Mouse (Mus musculus): ENCODE data around the gene Ubr4. TPM values are rescaled to one million over a fixed set of nuclear protein-coding genes. Genes with fewer than 3 reads are reported as not detected.

Ubr4 gene
- total and polyA plus RNA-seq, 2 experiments from 2014 or later = 65.4 to 180 TPM

- WGBS = 0% methylated on average over 7 of the region's 7 CpGs
- DNase-seq (ENCODE audit: low spot score) (peak; percentile 4), ATAC-seq (0 out of 2 replicates have a peak, but pooled peaks have one; percentile 8)
These were observed 423 bp downstream of the Ubr4 start for GRCm38 (mm10) chr4:139352832-139353231.

GRCm38 (mm10) chr4:139357211-139357610 is 4.8 kb downstream of the Ubr4 start:
- Histone ChIP-seq H3K36me3 (ENCODE audit: insufficient read depth, low read length) (peaks cover 48% of the 10 kb centered on the region), H3K9ac (replicated peaks; ENCODE audit: low read length) (no peak overlapping the region), H3K9me3 (ENCODE audit: low read length) (no peaks in the 10 kb centered on the region), H3K27ac (no peak overlapping the region), H3K4me2 (ENCODE audit: low read depth, low read length) (no peak overlapping the region), H3K27me3 (ENCODE audit: insufficient read depth, low read length) (no peaks in the 10 kb centered on the region), H3K4me1 (ENCODE audit: insufficient read depth, low read length) (0 out of 2 replicates have a peak, but pooled peaks cover 3% of the 10 kb centered on the region), H3K4me3 (ENCODE audit: low read length) (no peak overlapping the region)
- DNase-seq (ENCODE audit: low spot score) (no peak), ATAC-seq (no peak)
- WGBS = 92% methylated on average over 3 of the region's 3 CpGs
- TF ChIP-seq CTCF (IDR thresholded peaks at IDR 0.05; ENCODE audit: low read depth) = 0 out of 2 replicates have a peak, but pooled peaks have one; percentile 0

More at GRCm38 (mm10) chr4:139352832-139353231, 423 bp downstream of the Ubr4 start:
- Histone ChIP-seq H3K4me1 (ENCODE audit: insufficient read depth, low read length) (peaks cover 15% of the 10 kb centered on the region), H3K9ac (replicated peaks; ENCODE audit: low read length) (peak overlapping the region; percentile 92), H3K36me3 (ENCODE audit: insufficient read depth, low read length) (peaks cover 30% of the 10 kb centered on the region), H3K27me3 (ENCODE audit: insufficient read depth, low read length) (no peaks in the 10 kb centered on the region), H3K4me2 (ENCODE audit: low read depth, low read length) (peak overlapping the region; percentile 74), H3K9me3 (ENCODE audit: low read length) (no peaks in the 10 kb centered on the region), H3K27ac (peak overlapping the region; percentile 97), H3K4me3 (ENCODE audit: low read length) (peak overlapping the region; percentile 78)
- TF ChIP-seq CTCF (IDR thresholded peaks at IDR 0.05; ENCODE audit: low read depth) = no peak

GRCm38 (mm10) chr4:139360761-139361548 is 8.5 kb downstream of the Ubr4 start:
- WGBS = 95% methylated on average over 11 of the region's 11 CpGs
- Histone ChIP-seq H3K27ac (no peak overlapping the region), H3K4me2 (ENCODE audit: low read depth, low read length) (no peak overlapping the region), H3K4me1 (ENCODE audit: insufficient read depth, low read length) (no peaks in the 10 kb centered on the region), H3K9me3 (ENCODE audit: low read length) (no peaks in the 10 kb centered on the region), H3K27me3 (ENCODE audit: insufficient read depth, low read length) (no peaks in the 10 kb centered on the region), H3K4me3 (ENCODE audit: low read length) (no peak overlapping the region), H3K36me3 (ENCODE audit: insufficient read depth, low read length) (peaks cover 83% of the 10 kb centered on the region), H3K9ac (replicated peaks; ENCODE audit: low read length) (no peak overlapping the region)
- ATAC-seq = no peak
- no peak for DNase-seq (ENCODE audit: low spot score)
- no peak for TF ChIP-seq CTCF (IDR thresholded peaks at IDR 0.05; ENCODE audit: low read depth)

- peaks cover 93% of the 10 kb centered on the region for H3K36me3 ChIP-seq (ENCODE audit: insufficient read depth, low read length)
- no peak overlapping the region for H3K4me3 ChIP-seq (ENCODE audit: low read length)
- no peak overlapping the region for H3K4me2 ChIP-seq (ENCODE audit: low read depth, low read length)
- no peaks in the 10 kb centered on the region for H3K9me3 ChIP-seq (ENCODE audit: low read length)
- H3K27me3 ChIP-seq (ENCODE audit: insufficient read depth, low read length) = no peaks in the 10 kb centered on the region
- no peak for DNase-seq (ENCODE audit: low spot score)
- no peak overlapping the region for H3K9ac ChIP-seq (replicated peaks; ENCODE audit: low read length)
- 99% methylated on average over 3 of the region's 3 CpGs for WGBS
- no peaks in the 10 kb centered on the region for H3K4me1 ChIP-seq (ENCODE audit: insufficient read depth, low read length)
- no peak for TF ChIP-seq CTCF (IDR thresholded peaks at IDR 0.05; ENCODE audit: low read depth)
- ATAC-seq = no peak
- H3K27ac ChIP-seq = no peak overlapping the region
These were observed 14.9 kb downstream of the Ubr4 start for GRCm38 (mm10) chr4:139367336-139367735.

GRCm38 (mm10) chr4:139368038-139368437 is 15.6 kb downstream of the Ubr4 start:
- 97% methylated on average over 5 of the region's 5 CpGs for WGBS
- Histone ChIP-seq H3K4me1 (ENCODE audit: insufficient read depth, low read length) (no peaks in the 10 kb centered on the region), H3K9ac (replicated peaks; ENCODE audit: low read length) (no peak overlapping the region)

GRCm38 (mm10) chr4:139373130-139373529 is 20.7 kb downstream of the Ubr4 start:
- 93% methylated on average over 4 of the region's 4 CpGs for WGBS
- no peaks in the 10 kb centered on the region for H3K4me1 ChIP-seq (ENCODE audit: insufficient read depth, low read length)
- no peak for ATAC-seq
- no peaks in the 10 kb centered on the region for H3K9me3 ChIP-seq (ENCODE audit: low read length)
- H3K27ac ChIP-seq = no peak overlapping the region
- H3K27me3 ChIP-seq (ENCODE audit: insufficient read depth, low read length) = no peaks in the 10 kb centered on the region
- H3K4me3 ChIP-seq (ENCODE audit: low read length) = no peak overlapping the region
- no peak overlapping the region for H3K9ac ChIP-seq (replicated peaks; ENCODE audit: low read length)
- H3K4me2 ChIP-seq (ENCODE audit: low read depth, low read length) = no peak overlapping the region
- TF ChIP-seq CTCF (IDR thresholded peaks at IDR 0.05; ENCODE audit: low read depth) = no peak
- H3K36me3 ChIP-seq (ENCODE audit: insufficient read depth, low read length) = peaks cover 83% of the 10 kb centered on the region
- no peak for DNase-seq (ENCODE audit: low spot score)

More at GRCm38 (mm10) chr4:139368038-139368437, 15.6 kb downstream of the Ubr4 start:
- TF ChIP-seq CTCF (IDR thresholded peaks at IDR 0.05; ENCODE audit: low read depth) = no peak
- Histone ChIP-seq H3K27me3 (ENCODE audit: insufficient read depth, low read length) (no peaks in the 10 kb centered on the region), H3K4me3 (ENCODE audit: low read length) (no peak overlapping the region), H3K4me2 (ENCODE audit: low read depth, low read length) (no peak overlapping the region), H3K9me3 (ENCODE audit: low read length) (no peaks in the 10 kb centered on the region), H3K36me3 (ENCODE audit: insufficient read depth, low read length) (peaks cover 93% of the 10 kb centered on the region), H3K27ac (no peak overlapping the region)
- DNase-seq (ENCODE audit: low spot score) (no peak), ATAC-seq (no peak)

- WGBS = 95% methylated on average over 10 of the region's 10 CpGs
- ATAC-seq = no peak
These were observed 21.1 kb downstream of the Ubr4 start for GRCm38 (mm10) chr4:139373531-139373930.

More at GRCm38 (mm10) chr4:139373531-139373930, 21.1 kb downstream of the Ubr4 start:
- no peaks in the 10 kb centered on the region for H3K4me1 ChIP-seq (ENCODE audit: insufficient read depth, low read length)
- peaks cover 79% of the 10 kb centered on the region for H3K36me3 ChIP-seq (ENCODE audit: insufficient read depth, low read length)
- H3K4me2 ChIP-seq (ENCODE audit: low read depth, low read length) = no peak overlapping the region
- no peaks in the 10 kb centered on the region for H3K9me3 ChIP-seq (ENCODE audit: low read length)
- no peak overlapping the region for H3K9ac ChIP-seq (replicated peaks; ENCODE audit: low read length)
- H3K27me3 ChIP-seq (ENCODE audit: insufficient read depth, low read length) = no peaks in the 10 kb centered on the region
- no peak for DNase-seq (ENCODE audit: low spot score)
- H3K27ac ChIP-seq = no peak overlapping the region
- TF ChIP-seq CTCF (IDR thresholded peaks at IDR 0.05; ENCODE audit: low read depth) = no peak
- H3K4me3 ChIP-seq (ENCODE audit: low read length) = no peak overlapping the region
